Mouse (Mus musculus): ENCODE results near the gene Ssbp2. TPM values are rescaled to one million over a fixed set of nuclear protein-coding genes. Genes with fewer than 3 reads are reported as not detected.

Gene Ssbp2
- polyA plus RNA-seq, 2 experiments, result 118 to 174 TPM

DNA sequence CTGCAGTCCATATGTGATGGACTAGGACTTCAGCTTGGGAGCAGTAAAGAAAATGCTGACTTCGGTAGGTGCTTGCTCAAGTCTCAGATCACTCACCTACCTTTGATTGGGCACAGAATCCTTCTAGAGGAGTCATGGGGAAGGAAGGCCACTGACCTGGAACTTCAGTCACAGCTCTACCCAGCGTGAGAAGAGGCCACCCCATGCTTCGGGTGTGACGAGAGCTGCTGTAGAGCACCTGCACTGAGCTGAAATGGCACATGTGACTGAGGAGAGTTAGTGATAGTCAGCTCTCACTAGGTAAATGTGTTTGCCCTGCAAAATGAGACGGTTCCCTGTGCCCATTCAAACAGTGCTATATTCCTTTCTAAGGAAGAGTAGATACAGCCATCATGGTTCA, 230.0 kb downstream of the Ssbp2 start:
- TF ChIP-seq POLR2A (IDR thresholded peaks at IDR 0.05; ENCODE audit: borderline replicate concordance, extremely low read depth, insufficient read depth, insufficient read length), result no peak
- Histone ChIP-seq H3K4me3 (replicated peaks; ENCODE audit: low read length) (no peak overlapping the region), H3K9me3 (ENCODE audit: control insufficient read depth, low read length) (0 out of 2 replicates have a peak, but pooled peaks cover 2% of the 10 kb centered on the region), H3K4me2 (replicated peaks; ENCODE audit: low read depth, low read length, severe bottlenecking) (no peak overlapping the region), H3K36me3 (ENCODE audit: control insufficient read depth, insufficient read depth, low read length) (peaks cover 28% of the 10 kb centered on the region), H3K27ac (replicated peaks; ENCODE audit: low read depth, low read length) (no peak overlapping the region), H3K4me1 (ENCODE audit: control insufficient read depth, insufficient read depth, low read length) (no peaks in the 10 kb centered on the region), H3K9ac (ENCODE audit: low read depth, low read length, severe bottlenecking) (no peak overlapping the region), H3K27me3 (ENCODE audit: control insufficient read depth, insufficient read depth, low read length) (no peaks in the 10 kb centered on the region)
- 86% methylated on average over 5 of the region's 5 CpGs for WGBS
- DNase-seq (ENCODE audit: low spot score) (no peak), ATAC-seq (ENCODE audit: low FRiP score, low read depth) (no peak)

DNA sequence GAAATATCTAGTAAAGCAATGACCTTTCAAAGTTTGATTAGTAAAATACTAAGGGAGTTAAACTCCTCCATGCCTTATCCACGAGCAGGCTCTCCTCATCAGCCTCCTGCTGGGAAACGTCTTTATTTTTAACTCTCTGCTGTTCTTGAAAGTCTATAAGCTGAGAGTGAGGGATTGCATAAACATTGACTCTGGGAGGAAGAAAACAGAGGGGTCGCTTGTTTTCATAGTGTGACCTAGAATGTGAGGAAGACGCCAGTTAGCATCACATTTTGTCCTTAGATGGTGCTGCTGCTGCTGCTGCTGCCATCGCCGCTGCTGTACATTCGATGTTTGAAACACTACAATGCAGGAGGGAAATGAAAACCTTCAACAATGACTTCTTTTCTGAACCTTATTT, 233.5 kb downstream of the Ssbp2 start:
- no peaks in the 10 kb centered on the region for H3K4me1 ChIP-seq (ENCODE audit: control insufficient read depth, insufficient read depth, low read length)
- no peak overlapping the region for H3K4me3 ChIP-seq (replicated peaks; ENCODE audit: low read length)
- no peaks in the 10 kb centered on the region for H3K9me3 ChIP-seq (ENCODE audit: control insufficient read depth, low read length)
- DNase-seq (ENCODE audit: low spot score) (no peak), ATAC-seq (ENCODE audit: low FRiP score, low read depth) (no peak)
- H3K36me3 ChIP-seq (ENCODE audit: control insufficient read depth, insufficient read depth, low read length), result peaks cover 32% of the 10 kb centered on the region
- WGBS, result 61% methylated on average over 7 of the region's 7 CpGs
- no peak for TF ChIP-seq POLR2A (IDR thresholded peaks at IDR 0.05; ENCODE audit: borderline replicate concordance, extremely low read depth, insufficient read depth, insufficient read length)
- no peak overlapping the region for H3K4me2 ChIP-seq (replicated peaks; ENCODE audit: low read depth, low read length, severe bottlenecking)
- H3K9ac ChIP-seq (ENCODE audit: low read depth, low read length, severe bottlenecking), result no peak overlapping the region
- no peaks in the 10 kb centered on the region for H3K27me3 ChIP-seq (ENCODE audit: control insufficient read depth, insufficient read depth, low read length)
- H3K27ac ChIP-seq (replicated peaks; ENCODE audit: low read depth, low read length), result no peak overlapping the region

DNA sequence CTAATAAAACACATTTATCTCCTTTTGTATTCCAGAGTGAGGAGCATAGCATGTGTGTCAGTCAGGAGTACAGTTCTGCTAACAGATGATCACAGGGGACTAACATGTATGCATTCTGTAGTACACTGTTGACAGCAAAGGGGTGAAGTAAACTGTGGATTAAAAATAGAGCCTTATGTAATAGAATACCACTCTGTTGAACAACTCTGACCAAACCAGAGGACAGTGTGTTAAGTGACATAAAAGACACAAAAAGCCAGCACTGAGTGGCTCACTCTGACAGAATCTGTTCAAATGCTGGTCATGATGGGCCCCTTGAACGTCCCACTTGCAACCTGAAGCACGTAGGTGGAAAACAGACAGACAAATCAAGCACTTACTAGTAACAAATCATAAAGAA, 235.3 kb downstream of the Ssbp2 start:
- H3K9me3 ChIP-seq (ENCODE audit: control insufficient read depth, low read length), result no peaks in the 10 kb centered on the region
- no peak overlapping the region for H3K4me2 ChIP-seq (replicated peaks; ENCODE audit: low read depth, low read length, severe bottlenecking)
- no peaks in the 10 kb centered on the region for H3K4me1 ChIP-seq (ENCODE audit: control insufficient read depth, insufficient read depth, low read length)
- no peak overlapping the region for H3K9ac ChIP-seq (ENCODE audit: low read depth, low read length, severe bottlenecking)
- H3K27me3 ChIP-seq (ENCODE audit: control insufficient read depth, insufficient read depth, low read length), result no peaks in the 10 kb centered on the region
- DNase-seq (ENCODE audit: low spot score), result no peak
- ATAC-seq (ENCODE audit: low FRiP score, low read depth), result no peak
- WGBS, result 87% methylated on average over 2 of the region's 2 CpGs
- H3K36me3 ChIP-seq (ENCODE audit: control insufficient read depth, insufficient read depth, low read length), result peaks cover 35% of the 10 kb centered on the region
- H3K4me3 ChIP-seq (replicated peaks; ENCODE audit: low read length), result no peak overlapping the region
- no peak overlapping the region for H3K27ac ChIP-seq (replicated peaks; ENCODE audit: low read depth, low read length)
- no peak for TF ChIP-seq POLR2A (IDR thresholded peaks at IDR 0.05; ENCODE audit: borderline replicate concordance, extremely low read depth, insufficient read depth, insufficient read length)

DNA sequence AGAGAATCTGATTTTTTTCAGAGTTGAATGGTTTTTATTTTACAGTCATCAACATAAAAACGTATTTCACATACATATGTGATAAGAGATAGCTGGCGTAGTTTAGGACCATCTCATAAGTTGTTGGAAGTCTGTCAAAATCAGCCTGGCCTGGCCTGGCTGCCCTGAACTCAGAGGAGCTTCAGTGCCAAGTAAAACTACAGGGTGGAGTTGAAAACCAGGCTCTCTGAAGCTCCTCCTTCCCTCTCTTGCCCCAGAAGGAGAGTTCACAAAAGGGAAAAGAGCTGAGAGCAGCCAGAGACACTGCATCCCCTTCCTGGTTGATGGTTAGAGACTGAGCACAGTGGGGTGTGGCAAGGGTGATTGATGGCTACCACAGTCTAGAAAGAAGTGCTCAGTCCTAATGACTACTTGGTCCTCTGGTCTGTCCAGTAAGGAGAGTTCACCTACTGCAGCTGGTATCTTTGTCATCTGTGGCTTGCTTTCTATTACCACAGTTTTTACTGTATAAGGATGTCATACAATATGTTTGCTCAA, 236.1 kb downstream of the Ssbp2 start:
- ATAC-seq (ENCODE audit: low FRiP score, low read depth) (no peak), DNase-seq (ENCODE audit: low spot score) (no peak)
- H3K9me3 ChIP-seq (ENCODE audit: control insufficient read depth, low read length), result no peaks in the 10 kb centered on the region
- no peak overlapping the region for H3K4me3 ChIP-seq (replicated peaks; ENCODE audit: low read length)
- H3K9ac ChIP-seq (ENCODE audit: low read depth, low read length, severe bottlenecking), result no peak overlapping the region
- no peak for TF ChIP-seq POLR2A (IDR thresholded peaks at IDR 0.05; ENCODE audit: borderline replicate concordance, extremely low read depth, insufficient read depth, insufficient read length)
- no peaks in the 10 kb centered on the region for H3K27me3 ChIP-seq (ENCODE audit: control insufficient read depth, insufficient read depth, low read length)
- H3K36me3 ChIP-seq (ENCODE audit: control insufficient read depth, insufficient read depth, low read length), result peaks cover 36% of the 10 kb centered on the region
- no peaks in the 10 kb centered on the region for H3K4me1 ChIP-seq (ENCODE audit: control insufficient read depth, insufficient read depth, low read length)
- 80% methylated on average over 2 of the region's 2 CpGs for WGBS
- H3K27ac ChIP-seq (replicated peaks; ENCODE audit: low read depth, low read length), result no peak overlapping the region
- H3K4me2 ChIP-seq (replicated peaks; ENCODE audit: low read depth, low read length, severe bottlenecking), result no peak overlapping the region

DNA sequence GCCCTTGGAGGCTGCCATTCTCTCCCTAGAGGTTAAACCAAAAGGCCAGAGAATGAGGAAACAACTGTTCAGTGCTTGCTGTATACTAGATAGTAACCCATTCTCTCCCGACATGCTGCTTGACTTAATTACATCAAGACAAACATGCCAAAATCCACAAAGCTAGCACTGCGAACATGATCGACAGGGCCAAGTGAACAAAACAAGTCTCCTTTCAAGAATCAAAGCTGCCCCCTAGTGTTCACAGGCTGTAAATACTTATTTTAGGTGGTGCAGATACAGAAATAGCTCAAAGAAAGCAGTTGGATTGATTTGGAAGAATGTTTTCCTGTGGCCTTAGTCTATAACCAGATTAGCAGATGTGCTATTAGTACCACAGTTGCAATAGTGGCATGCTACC, 236.9 kb downstream of the Ssbp2 start:
- Histone ChIP-seq H3K9ac (ENCODE audit: low read depth, low read length, severe bottlenecking) (no peak overlapping the region), H3K9me3 (ENCODE audit: control insufficient read depth, low read length) (no peaks in the 10 kb centered on the region), H3K27ac (replicated peaks; ENCODE audit: low read depth, low read length) (no peak overlapping the region), H3K4me2 (replicated peaks; ENCODE audit: low read depth, low read length, severe bottlenecking) (no peak overlapping the region), H3K4me3 (replicated peaks; ENCODE audit: low read length) (no peak overlapping the region), H3K27me3 (ENCODE audit: control insufficient read depth, insufficient read depth, low read length) (no peaks in the 10 kb centered on the region), H3K4me1 (ENCODE audit: control insufficient read depth, insufficient read depth, low read length) (no peaks in the 10 kb centered on the region), H3K36me3 (ENCODE audit: control insufficient read depth, insufficient read depth, low read length) (peaks cover 39% of the 10 kb centered on the region)
- WGBS, result 22% methylated on average over 3 of the region's 3 CpGs
- TF ChIP-seq POLR2A (IDR thresholded peaks at IDR 0.05; ENCODE audit: borderline replicate concordance, extremely low read depth, insufficient read depth, insufficient read length), result no peak
- 0 out of 2 replicates have a peak, but pooled peaks have one; percentile 27 for ATAC-seq (ENCODE audit: low FRiP score, low read depth)
- DNase-seq (ENCODE audit: low spot score), result peak; percentile 63

DNA sequence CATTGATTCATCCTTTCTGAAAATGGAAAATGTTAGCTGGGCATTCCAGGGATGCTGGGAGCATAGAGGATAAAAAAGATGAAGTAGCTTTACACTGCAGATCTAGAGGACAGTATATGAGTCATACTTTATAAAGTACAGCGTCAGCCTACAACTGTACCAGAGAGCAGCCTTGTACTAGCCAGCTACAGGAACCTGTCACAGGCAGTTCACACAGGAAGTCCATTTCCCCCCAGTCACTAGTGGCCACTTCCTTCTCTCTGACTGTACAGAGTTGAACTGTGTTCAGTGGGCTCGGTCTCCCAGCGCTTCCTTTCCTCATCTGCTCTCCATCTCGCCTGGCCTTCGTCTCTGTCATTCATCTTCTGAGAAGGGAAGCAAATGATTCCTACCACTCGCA, 242.3 kb downstream of the Ssbp2 start:
- H3K27me3 ChIP-seq (ENCODE audit: control insufficient read depth, insufficient read depth, low read length), result no peaks in the 10 kb centered on the region
- no peak for DNase-seq (ENCODE audit: low spot score)
- no peak overlapping the region for H3K9ac ChIP-seq (ENCODE audit: low read depth, low read length, severe bottlenecking)
- WGBS, result 69% methylated on average over 6 of the region's 6 CpGs
- H3K36me3 ChIP-seq (ENCODE audit: control insufficient read depth, insufficient read depth, low read length), result peaks cover 43% of the 10 kb centered on the region
- H3K9me3 ChIP-seq (ENCODE audit: control insufficient read depth, low read length), result no peaks in the 10 kb centered on the region
- no peak for ATAC-seq (ENCODE audit: low FRiP score, low read depth)
- H3K27ac ChIP-seq (replicated peaks; ENCODE audit: low read depth, low read length), result no peak overlapping the region
- no peak overlapping the region for H3K4me2 ChIP-seq (replicated peaks; ENCODE audit: low read depth, low read length, severe bottlenecking)
- TF ChIP-seq POLR2A (IDR thresholded peaks at IDR 0.05; ENCODE audit: borderline replicate concordance, extremely low read depth, insufficient read depth, insufficient read length), result no peak
- H3K4me1 ChIP-seq (ENCODE audit: control insufficient read depth, insufficient read depth, low read length), result no peaks in the 10 kb centered on the region
- no peak overlapping the region for H3K4me3 ChIP-seq (replicated peaks; ENCODE audit: low read length)
